In genomic region chr4:84362337-84362823, GRCm38 (mm10) we compare ENCODE assay signal across 10 mouse cellular contexts.
DNase-seq lines count a peak whose midpoint lies in the region; ATAC-seq lines count a peak whose summit lies in the region.
"Had no signal": no experiment of that assay in that cellular context is flagged by ENCODE, and none has a peak within 500 bp of the region (broad histone marks: within the 10 kb centered on the region; RNA-seq: fewer than 3 reads in every experiment).

No protein-coding gene starts in this region.

- H3K9me3 ChIP-seq in limb, embryonic 12.5 days, result no peaks in the 10 kb centered on the region

- no peaks in the 10 kb centered on the region for H3K27me3 ChIP-seq in limb, embryonic 12.5 days

- peak; percentile 13 for DNase-seq in adrenal gland, adult 2 months
- DNase-seq in adrenal gland, postnatal 4 days (ENCODE audit: low spot score in 2 of 2), result no peak
- peak; percentile 36 for DNase-seq in 3134 (ENCODE audit: extremely low read depth, insufficient read length, low spot score)
- DNase-seq in fibroblast of lung, adult 2 months (ENCODE audit: low read depth), result peak; percentile 51
- DNase-seq in cerebellum, adult 9-10 months, result no peak
- no peak for DNase-seq in thymus, postnatal 0 days (ENCODE audit: low spot score)
- DNase-seq in adipocyte (ENCODE audit: low spot score), result no peak

- no peaks in the 10 kb centered on the region for H3K36me3 ChIP-seq in limb, embryonic 12.5 days

- H3K27ac ChIP-seq in limb, embryonic 12.5 days, result peak overlapping the region; percentile 86
- H3K27ac ChIP-seq: heart, adult 2 months; macrophage had no signal

- H3K4me1 ChIP-seq in limb, embryonic 12.5 days (replicated peaks), result peaks cover 35% of the 10 kb centered on the region

- 16% methylated on average over 8 of the region's 8 CpGs for WGBS in limb, embryonic 12.5 days

- peak; percentile 78; the same call in 1 of the 2 replicates for ATAC-seq in limb, embryonic 12.5 days (ENCODE audit: insufficient number of reproducible peaks, insufficient read depth, low FRiP score, low TSS enrichment, low read depth)

- H3K9ac ChIP-seq in limb, embryonic 12.5 days (replicated peaks), result no peak overlapping the region

- H3K4me2 ChIP-seq in limb, embryonic 12.5 days, result peak overlapping the region; percentile 21; the same call in 1 of the 2 replicates

- H3K4me3 ChIP-seq in limb, embryonic 12.5 days (replicated peaks), result no peak overlapping the region
- H3K4me3 ChIP-seq: heart, adult 2 months had no signal

Comparison
In these comparisons a context has a peak if more than half of its experiments do, and no peak if none do; other contexts are left out.
1. DNase-seq: peak in adrenal gland, adult 2 months (single experiment), 3134 (single experiment) and fibroblast of lung, adult 2 months (single experiment); none in adrenal gland, postnatal 4 days (0 of 2), cerebellum, adult 9-10 months (single experiment), thymus, postnatal 0 days (single experiment) and adipocyte (single experiment).